Mouse (Mus musculus): ENCODE results near the gene Apol9a.

DNA sequence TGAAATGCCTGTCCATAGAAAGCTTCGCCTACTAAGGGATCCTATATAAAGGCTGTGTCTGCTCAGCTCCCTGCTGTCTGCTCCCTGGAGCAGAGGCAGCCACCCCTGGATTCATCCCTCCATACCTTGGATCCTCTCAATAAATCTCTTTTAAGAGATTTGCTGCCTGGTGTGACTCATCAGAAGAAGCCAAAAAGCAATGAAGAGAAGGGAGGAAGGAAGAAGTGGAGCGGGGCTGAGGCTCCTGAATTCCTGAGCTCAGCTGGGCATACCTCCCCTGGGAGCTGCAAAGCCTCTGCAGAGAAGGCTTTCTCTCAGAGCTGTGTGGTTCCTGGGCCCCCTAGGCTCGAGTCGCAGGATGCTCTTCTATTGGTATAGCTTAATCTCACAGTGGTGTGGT is 31.0 kb downstream of the Apol9a start:
- TF ChIP-seq POLR2A (IDR thresholded peaks at IDR 0.05; ENCODE audit: extremely low read depth, insufficient read depth, low read length) (no peak), CTCF (IDR thresholded peaks at IDR 0.05; ENCODE audit: extremely low read depth, insufficient read depth, low read length) (no peak)

Measured in cortical plate, adult 2 months (tissue).